Mouse (Mus musculus): ENCODE results near the gene Fam184a. TPM values are rescaled to one million over a fixed set of nuclear protein-coding genes. Genes with fewer than 3 reads are reported as not detected.

Fam184a gene
- polyA plus RNA-seq, 2 experiments: 0.11 to 0.21 TPM

DNA sequence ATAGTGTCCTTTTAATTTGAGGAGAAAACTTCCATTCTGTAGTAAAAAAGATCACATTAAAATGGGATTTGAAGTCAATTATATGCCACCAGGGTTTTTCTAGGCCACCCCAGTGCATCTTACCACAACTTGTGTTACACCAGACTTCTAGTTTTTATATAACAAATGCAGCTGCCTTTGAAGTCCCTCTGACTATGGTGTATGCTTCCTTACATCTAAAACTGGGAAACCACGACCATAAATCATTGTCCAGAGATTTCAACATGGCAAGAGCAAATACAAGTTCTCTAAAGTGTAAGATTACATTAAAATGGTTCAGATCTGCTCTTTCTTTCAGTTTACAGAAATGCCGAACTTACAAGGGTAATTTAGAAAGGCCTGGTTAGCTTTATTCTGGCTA lies 142.6 kb downstream of the Fam184a start:
- H3K4me3 ChIP-seq (ENCODE audit: insufficient read depth in 1 of 2, low read depth in 2 of 2, low read length in 2 of 2): no peak overlapping the region
- ATAC-seq (ENCODE audit: insufficient read depth) (no peak), DNase-seq (ENCODE audit: low read depth in 3 of 3, low spot score in 3 of 3) (no peak)
- H3K4me1 ChIP-seq (replicated peaks; ENCODE audit: control insufficient read depth in 2 of 2, insufficient read depth in 2 of 2, low read length in 1 of 2): no peaks in the 10 kb centered on the region
- no peaks in the 10 kb centered on the region for H3K27me3 ChIP-seq (ENCODE audit: control insufficient read depth, insufficient read depth, low read length)
- H3K27ac ChIP-seq: no peak overlapping the region
- TF ChIP-seq EP300 (IDR thresholded peaks at IDR 0.05; ENCODE audit: low read depth) (no peak), CTCF (IDR thresholded peaks at IDR 0.05; ENCODE audit: low read depth) (no peak)
- peaks cover 64% of the 10 kb centered on the region for H3K36me3 ChIP-seq (replicated peaks; ENCODE audit: control insufficient read depth, insufficient read depth, low read depth)
- H3K9ac ChIP-seq (replicated peaks): no peak overlapping the region
- H3K9me3 ChIP-seq (ENCODE audit: control insufficient read depth, low read length): no peaks in the 10 kb centered on the region
- 61% methylated on average over 2 of the region's 2 CpGs for WGBS (ENCODE audit: insufficient replicate concordance)
- H3K4me2 ChIP-seq (ENCODE audit: low read depth): no peak overlapping the region

GRCm38 (mm10) chr10:53605328-53605727 lies 145.6 kb downstream of the Fam184a start:
- DNase-seq (ENCODE audit: low read depth in 3 of 3, low spot score in 3 of 3) (no peak), ATAC-seq (ENCODE audit: insufficient read depth) (no peak)
- Histone ChIP-seq H3K4me1 (replicated peaks; ENCODE audit: control insufficient read depth in 2 of 2, insufficient read depth in 2 of 2, low read length in 1 of 2) (no peaks in the 10 kb centered on the region; a peak in 1 of 4 replicates), H3K9ac (replicated peaks) (no peak overlapping the region), H3K4me2 (ENCODE audit: low read depth) (no peak overlapping the region), H3K27ac (no peak overlapping the region), H3K9me3 (ENCODE audit: control insufficient read depth, low read length) (no peaks in the 10 kb centered on the region), H3K36me3 (replicated peaks; ENCODE audit: control insufficient read depth, insufficient read depth, low read depth) (peaks cover 70% of the 10 kb centered on the region), H3K27me3 (ENCODE audit: control insufficient read depth, insufficient read depth, low read length) (no peaks in the 10 kb centered on the region), H3K4me3 (ENCODE audit: insufficient read depth in 1 of 2, low read depth in 2 of 2, low read length in 2 of 2) (no peak overlapping the region)
- TF ChIP-seq CTCF (IDR thresholded peaks at IDR 0.05; ENCODE audit: low read depth): no peak
- TF ChIP-seq EP300 (IDR thresholded peaks at IDR 0.05; ENCODE audit: low read depth): no peak
- 77% methylated on average over 2 of the region's 2 CpGs for WGBS (ENCODE audit: insufficient replicate concordance)

- peak overlapping the region; percentile 55 for H3K27ac ChIP-seq
- peak overlapping the region; percentile 96 for H3K4me2 ChIP-seq (ENCODE audit: low read depth)
- ATAC-seq (ENCODE audit: insufficient read depth) (no peak), DNase-seq (ENCODE audit: low read depth in 3 of 3, low spot score in 3 of 3) (peak; percentile 56 to 67 (median 62))
- H3K9ac ChIP-seq (replicated peaks): peak overlapping the region; percentile 46
- H3K27me3 ChIP-seq (ENCODE audit: control insufficient read depth, insufficient read depth, low read length): no peaks in the 10 kb centered on the region
- H3K4me1 ChIP-seq (replicated peaks; ENCODE audit: control insufficient read depth in 2 of 2, insufficient read depth in 2 of 2, low read length in 1 of 2): peaks cover 18 to 21% of the 10 kb centered on the region in 2 experiments
- peak overlapping the region; percentile 53 to 94; a peak in 3 of 4 replicates for H3K4me3 ChIP-seq (ENCODE audit: insufficient read depth in 1 of 2, low read depth in 2 of 2, low read length in 2 of 2)
- no peaks in the 10 kb centered on the region for H3K9me3 ChIP-seq (ENCODE audit: control insufficient read depth, low read length)
- 22% methylated on average over 5 of the region's 5 CpGs for WGBS (ENCODE audit: insufficient replicate concordance)
- H3K36me3 ChIP-seq (replicated peaks; ENCODE audit: control insufficient read depth, insufficient read depth, low read depth): peaks cover 34% of the 10 kb centered on the region
- peak; percentile 56 for TF ChIP-seq CTCF (IDR thresholded peaks at IDR 0.05; ENCODE audit: low read depth)
- TF ChIP-seq EP300 (IDR thresholded peaks at IDR 0.05; ENCODE audit: low read depth): no peak
Measured at GRCm38 (mm10) chr10:53598821-53599220, 152.1 kb downstream of the Fam184a start.

GRCm38 (mm10) chr10:53597121-53597881 lies 153.6 kb downstream of the Fam184a start:
- DNase-seq (ENCODE audit: low read depth in 3 of 3, low spot score in 3 of 3) (peak in 2 of 3 experiments; percentile 24 to 39), ATAC-seq (ENCODE audit: insufficient read depth) (peak; percentile 34)
- Histone ChIP-seq H3K9me3 (ENCODE audit: control insufficient read depth, low read length) (no peaks in the 10 kb centered on the region), H3K27me3 (ENCODE audit: control insufficient read depth, insufficient read depth, low read length) (no peaks in the 10 kb centered on the region), H3K4me3 (ENCODE audit: insufficient read depth in 1 of 2, low read depth in 2 of 2, low read length in 2 of 2) (peak overlapping the region; percentile 94 to 97), H3K27ac (peak overlapping the region; percentile 97), H3K4me1 (replicated peaks; ENCODE audit: control insufficient read depth in 2 of 2, insufficient read depth in 2 of 2, low read length in 1 of 2) (peaks cover 18 to 21% of the 10 kb centered on the region in 2 experiments), H3K36me3 (replicated peaks; ENCODE audit: control insufficient read depth, insufficient read depth, low read depth) (peaks cover 22% of the 10 kb centered on the region), H3K4me2 (ENCODE audit: low read depth) (peak overlapping the region; percentile 96), H3K9ac (replicated peaks) (peak overlapping the region; percentile 95)
- TF ChIP-seq EP300 (IDR thresholded peaks at IDR 0.05; ENCODE audit: low read depth) (no peak), CTCF (IDR thresholded peaks at IDR 0.05; ENCODE audit: low read depth) (no peak)
- WGBS (ENCODE audit: insufficient replicate concordance): under 1% methylated on average over 96 of the region's 99 CpGs

DNA sequence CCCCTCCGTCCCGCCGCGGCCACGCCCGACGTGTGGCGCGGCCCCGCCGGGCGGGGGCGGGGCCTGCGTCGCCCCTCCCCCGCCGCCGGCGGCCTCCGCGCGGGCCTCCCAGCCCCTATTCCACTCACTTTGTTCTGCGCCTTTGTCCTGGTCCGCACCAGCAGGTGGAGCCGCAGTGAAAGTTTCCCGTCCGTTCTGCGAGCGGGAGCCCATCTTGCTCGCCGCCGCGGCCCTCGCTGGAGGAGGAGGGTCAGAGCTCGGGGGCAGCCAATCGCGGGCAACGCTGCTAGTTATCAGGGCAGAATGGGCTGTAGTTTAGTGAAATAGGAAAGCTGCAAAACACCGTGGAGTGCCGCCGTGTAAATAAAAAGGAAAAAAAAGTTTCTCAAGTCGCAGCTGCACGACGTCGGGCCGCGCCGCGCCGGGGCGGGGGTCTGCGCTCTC lies 154.2 kb downstream of the Fam184a start, which contains the start of gene Asf1a:
Gene Asf1a (plus strand): TSS at position 81 of the 444 bp plus-strand sequence.
- no peaks in the 10 kb centered on the region for H3K9me3 ChIP-seq (ENCODE audit: control insufficient read depth, low read length)
- peak within 1 kb of the TSS; percentile 96 for H3K4me2 ChIP-seq (ENCODE audit: low read depth)
- H3K36me3 ChIP-seq (replicated peaks; ENCODE audit: control insufficient read depth, insufficient read depth, low read depth): peaks cover 20% of the 10 kb centered on the region
- DNase-seq (ENCODE audit: low read depth in 3 of 3, low spot score in 3 of 3) (peak; percentile 91 to 93 (median 93)), ATAC-seq (ENCODE audit: insufficient read depth) (peak; percentile 94)
- H3K4me1 ChIP-seq (replicated peaks; ENCODE audit: control insufficient read depth in 2 of 2, insufficient read depth in 2 of 2, low read length in 1 of 2): peaks cover 18 to 21% of the 10 kb centered on the region in 2 experiments
- H3K27ac ChIP-seq: peak within 1 kb of the TSS; percentile 97
- H3K4me3 ChIP-seq (ENCODE audit: insufficient read depth in 1 of 2, low read depth in 2 of 2, low read length in 2 of 2): peak within 1 kb of the TSS; percentile 94 to 97
- under 1% methylated on average over 52 of the region's 52 CpGs for WGBS (ENCODE audit: insufficient replicate concordance)
- no peak; the same call in 1 of the 2 replicates for TF ChIP-seq EP300 (IDR thresholded peaks at IDR 0.05; ENCODE audit: low read depth)
- peak; percentile 85 for TF ChIP-seq CTCF (IDR thresholded peaks at IDR 0.05; ENCODE audit: low read depth)
- peak within 1 kb of the TSS; percentile 95 for H3K9ac ChIP-seq (replicated peaks)
- H3K27me3 ChIP-seq (ENCODE audit: control insufficient read depth, insufficient read depth, low read length): no peaks in the 10 kb centered on the region
